Mouse (Mus musculus) E14TG2a.4 (cell line): ENCODE measurements around the gene Carmil3.
A peak's percentile ranks its signal among the peaks of the same experiment; 100 is the strongest.

Experiments used
- CTCF ChIP-seq: conservative IDR thresholded peaks from 2 replicates; pipeline ENCODE4 v1.5.1; 2014; ENCODE audit warnings: low read length
- NANOG ChIP-seq: IDR thresholded peaks from 2 replicates; pipeline ENCODE4 v1.6.1; 2014; ENCODE audit warnings: borderline replicate concordance, low read length, mixed read lengths
- POU5F1 ChIP-seq: IDR thresholded peaks from 2 replicates; pipeline ENCODE4 v1.6.1; 2014; ENCODE audit warnings: low read length, borderline replicate concordance

DNA sequence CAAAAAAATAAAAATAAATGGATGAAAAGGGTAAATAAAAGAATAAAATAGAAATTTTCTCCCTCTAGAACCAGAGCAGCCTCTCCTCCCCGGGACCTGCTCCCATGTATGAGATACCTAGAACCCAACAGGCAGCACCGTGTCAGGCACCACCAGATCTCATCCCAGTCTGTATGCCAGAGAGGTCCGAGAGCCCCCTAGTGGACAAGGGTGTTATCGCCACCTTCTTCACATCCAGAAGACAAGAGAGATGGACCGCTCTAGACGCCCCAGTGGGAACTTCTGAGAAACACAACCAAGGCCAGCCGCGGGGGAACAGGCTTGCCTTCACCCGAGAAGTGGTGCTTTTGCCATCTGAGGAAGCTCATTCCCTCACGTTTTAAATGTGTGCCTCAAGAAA lies 32.2 kb upstream of the Carmil3 start:
- TF ChIP-seq CTCF, result peak; percentile 65
- no peak for TF ChIP-seq NANOG
- TF ChIP-seq POU5F1, result no peak
